Mouse (Mus musculus): ENCODE results near the gene Gpr37. TPM values are rescaled to one million over a fixed set of nuclear protein-coding genes. Genes with fewer than 3 reads are reported as not detected.

The Gpr37 gene
- polyA plus RNA-seq, 1 experiment from 2014 or later, result 0.08 TPM

DNA sequence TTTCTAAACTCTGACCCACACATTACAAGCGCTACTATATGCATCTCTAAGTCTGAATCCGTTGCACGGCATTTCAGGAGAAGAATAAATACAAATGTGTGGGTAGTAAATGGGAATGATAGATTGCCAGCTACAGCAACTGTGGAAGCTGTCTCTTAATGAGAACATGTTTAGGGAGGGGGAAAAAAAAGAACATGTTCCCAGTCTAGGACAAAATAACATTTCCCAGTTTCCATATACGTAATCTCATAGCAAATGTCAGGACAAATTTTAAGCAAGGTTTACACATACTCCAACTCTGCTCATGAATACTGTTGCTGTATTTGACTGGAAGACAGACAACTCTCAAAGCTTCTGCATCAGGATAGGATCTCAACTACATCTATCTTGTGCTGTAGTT is 15.4 kb downstream of the Gpr37 start:
- no peak overlapping the region for H3K27ac ChIP-seq
- DNase-seq (no peak), ATAC-seq (ENCODE audit: low read depth) (no peak)
- H3K9ac ChIP-seq, result no peak overlapping the region
- H3K27me3 ChIP-seq, result no peaks in the 10 kb centered on the region
- no peaks in the 10 kb centered on the region for H3K9me3 ChIP-seq (replicated peaks)
- H3K4me3 ChIP-seq (replicated peaks), result no peak overlapping the region
- H3K4me1 ChIP-seq (replicated peaks), result no peaks in the 10 kb centered on the region
- H3K4me2 ChIP-seq, result no peak overlapping the region
- WGBS (ENCODE audit: insufficient replicate concordance), result 83% methylated on average over 4 of the region's 4 CpGs
- no peaks in the 10 kb centered on the region for H3K36me3 ChIP-seq

DNA sequence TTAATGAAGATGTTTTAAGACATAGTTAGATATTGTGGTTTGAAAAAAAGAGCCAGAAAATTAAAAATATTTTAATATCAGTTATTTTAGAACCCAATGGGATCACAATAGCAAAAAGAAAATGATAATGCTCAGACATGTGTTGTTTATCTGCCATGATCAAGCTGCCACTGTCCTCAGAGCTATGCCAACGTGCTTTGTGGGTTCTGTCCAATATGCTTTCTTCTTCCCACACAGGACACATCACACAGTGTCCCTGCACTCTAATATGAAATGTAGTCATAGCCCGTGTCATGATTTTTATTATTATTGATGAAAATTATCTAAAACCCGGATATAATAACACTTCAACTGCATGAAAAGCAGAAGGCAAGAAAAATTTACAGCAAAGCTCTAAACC is 16.7 kb downstream of the Gpr37 start:
- WGBS (ENCODE audit: insufficient replicate concordance), result 41% methylated on average over 3 of the region's 3 CpGs
- no peak overlapping the region for H3K9ac ChIP-seq
- H3K27me3 ChIP-seq, result no peaks in the 10 kb centered on the region
- H3K36me3 ChIP-seq, result no peaks in the 10 kb centered on the region
- no peak for DNase-seq
- no peak for ATAC-seq (ENCODE audit: low read depth)
- no peaks in the 10 kb centered on the region for H3K4me1 ChIP-seq (replicated peaks)
- H3K9me3 ChIP-seq (replicated peaks), result no peaks in the 10 kb centered on the region
- H3K4me2 ChIP-seq, result no peak overlapping the region
- H3K27ac ChIP-seq, result no peak overlapping the region
- H3K4me3 ChIP-seq (replicated peaks), result no peak overlapping the region

DNA sequence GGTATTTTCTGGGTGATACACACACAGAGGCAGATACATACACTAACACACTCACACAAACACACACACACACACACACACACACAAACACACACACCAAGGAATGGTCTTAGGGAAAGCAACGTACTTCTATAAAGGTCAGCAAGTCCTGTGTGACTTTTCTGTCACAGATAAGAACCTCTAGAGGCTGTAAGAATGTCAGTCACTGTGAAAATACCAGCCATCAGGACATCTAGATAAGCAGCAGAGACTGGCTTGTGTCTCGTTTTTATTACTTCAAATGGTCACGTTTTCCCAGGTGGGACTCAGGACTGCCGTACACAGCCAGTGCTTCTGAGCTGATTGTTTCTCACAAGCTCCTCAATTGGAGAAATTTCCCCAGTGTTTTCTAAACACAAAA is 20.4 kb downstream of the Gpr37 start:
- no peaks in the 10 kb centered on the region for H3K27me3 ChIP-seq
- no peaks in the 10 kb centered on the region for H3K9me3 ChIP-seq (replicated peaks)
- H3K4me1 ChIP-seq (replicated peaks), result no peaks in the 10 kb centered on the region
- no peak overlapping the region for H3K9ac ChIP-seq
- 30% methylated on average over 4 of the region's 4 CpGs for WGBS (ENCODE audit: insufficient replicate concordance)
- no peak overlapping the region for H3K4me3 ChIP-seq (replicated peaks)
- ATAC-seq (ENCODE audit: low read depth) (peak; percentile 78), DNase-seq (no peak)
- no peak overlapping the region for H3K4me2 ChIP-seq
- no peaks in the 10 kb centered on the region for H3K36me3 ChIP-seq
- H3K27ac ChIP-seq, result no peak overlapping the region

DNA sequence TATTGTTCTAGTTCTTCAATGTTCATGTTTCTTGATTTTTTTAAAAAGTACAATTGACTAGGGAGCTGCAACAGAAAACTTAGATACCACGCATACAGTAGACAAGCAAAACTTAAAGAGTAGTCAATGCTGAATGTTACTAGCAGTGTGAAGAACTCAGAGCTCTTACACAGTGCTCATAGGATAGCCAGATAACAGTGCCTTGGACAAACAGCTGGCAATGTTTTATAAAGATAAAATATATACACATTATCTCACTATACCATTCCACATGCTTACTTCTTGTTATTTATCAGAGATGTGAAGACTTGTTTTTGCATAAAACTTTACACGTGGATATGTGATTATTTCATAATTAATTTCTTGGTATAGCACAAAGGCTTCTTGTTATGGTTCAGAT is 26.6 kb downstream of the Gpr37 start:
- no peak overlapping the region for H3K4me2 ChIP-seq
- ATAC-seq (ENCODE audit: low read depth) (peak; percentile 98), DNase-seq (no peak)
- WGBS (ENCODE audit: insufficient replicate concordance), result 43% methylated on average over 2 of the region's 2 CpGs
- H3K9ac ChIP-seq, result no peak overlapping the region
- no peaks in the 10 kb centered on the region for H3K4me1 ChIP-seq (replicated peaks)
- no peaks in the 10 kb centered on the region for H3K9me3 ChIP-seq (replicated peaks)
- no peak overlapping the region for H3K4me3 ChIP-seq (replicated peaks)
- H3K27me3 ChIP-seq, result no peaks in the 10 kb centered on the region
- H3K27ac ChIP-seq, result no peak overlapping the region
- no peaks in the 10 kb centered on the region for H3K36me3 ChIP-seq

DNA sequence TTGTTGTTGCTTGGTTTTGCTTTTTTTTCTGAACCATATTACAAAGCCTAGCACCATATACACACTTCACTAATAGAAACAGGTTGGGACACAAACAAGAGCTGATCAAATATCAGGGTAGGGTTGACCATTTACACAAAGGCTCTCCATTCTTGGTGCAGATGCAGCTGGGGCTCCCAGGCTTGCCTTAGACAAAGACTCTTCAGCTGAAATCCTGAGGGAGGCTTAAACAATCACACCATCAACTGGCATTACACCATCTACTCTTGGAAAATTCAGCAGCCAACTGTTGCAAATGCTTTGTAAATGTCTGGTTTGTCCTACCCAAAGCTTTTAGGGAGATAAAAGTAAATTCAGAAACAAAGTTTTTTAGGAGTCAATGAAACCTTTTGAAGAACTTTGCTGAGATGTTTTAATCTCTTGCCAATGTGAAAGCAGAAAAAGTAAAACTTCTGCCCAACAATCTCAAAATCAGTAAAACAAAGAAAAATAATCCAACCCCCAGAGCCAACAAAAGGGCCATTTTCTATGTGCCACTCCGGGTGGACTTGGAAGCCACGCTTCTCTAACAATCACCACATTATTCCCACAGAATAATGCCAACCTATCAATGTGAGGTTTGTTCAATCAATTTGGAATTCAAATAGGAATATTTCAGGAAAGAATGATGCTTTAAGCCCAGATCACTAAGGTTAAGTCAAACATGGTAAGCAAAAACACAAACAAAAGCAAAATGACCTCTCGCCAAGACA is 30.4 kb downstream of the Gpr37 start:
- no peak overlapping the region for H3K4me2 ChIP-seq
- ATAC-seq (ENCODE audit: low read depth) (no peak), DNase-seq (no peak)
- no peak overlapping the region for H3K4me3 ChIP-seq (replicated peaks)
- no peak overlapping the region for H3K27ac ChIP-seq
- H3K9me3 ChIP-seq (replicated peaks), result no peaks in the 10 kb centered on the region
- no peaks in the 10 kb centered on the region for H3K4me1 ChIP-seq (replicated peaks)
- H3K9ac ChIP-seq, result no peak overlapping the region
- WGBS (ENCODE audit: insufficient replicate concordance), result 79% methylated on average over 3 of the region's 3 CpGs
- H3K27me3 ChIP-seq, result no peaks in the 10 kb centered on the region
- H3K36me3 ChIP-seq, result no peaks in the 10 kb centered on the region

Other genes with a start within 250 kb of the Gpr37 start
- 21.1 and 25.1 TPM in 2 replicates for gene Pot1a, start 118.5 kb upstream of the Gpr37 start, polyA plus RNA-seq (2015; fragmentation: Nextera tagmentation; extraction: Ambion mirVana)

Data from liver, embryonic 13.5 days (tissue).